Mouse (Mus musculus): ENCODE data around the gene Rasgrp1.

DNA sequence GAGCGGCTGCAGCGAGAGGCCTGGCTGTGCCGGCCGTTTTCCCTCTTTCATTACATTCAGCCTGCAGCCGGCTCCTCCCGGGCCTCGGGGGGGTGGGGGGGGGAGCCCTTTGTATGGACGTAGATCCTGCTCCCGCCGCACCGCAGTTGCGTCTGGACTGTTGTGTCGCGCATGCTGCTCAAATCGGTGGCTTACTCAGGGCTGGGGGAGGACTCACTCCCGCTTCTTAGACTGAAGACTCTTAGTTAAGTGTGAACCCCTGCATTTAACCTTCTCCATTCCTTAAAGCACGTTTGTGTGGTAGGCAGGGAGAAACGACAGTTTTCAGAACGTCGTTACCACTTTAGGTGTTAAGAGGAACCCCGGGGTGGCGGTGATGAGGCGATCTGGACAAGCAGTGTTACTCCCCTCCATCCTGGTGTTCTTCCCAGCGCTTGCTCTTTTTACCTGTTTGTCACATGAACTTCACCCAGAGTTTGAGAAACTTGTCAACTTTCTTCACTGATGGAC is 92.7 kb downstream of the Rasgrp1 start:
- TF ChIP-seq CTCF (IDR thresholded peaks at IDR 0.05; ENCODE audit: low read depth), result no peak
- no peak for TF ChIP-seq EP300 (optimal IDR thresholded peaks at IDR 0.05)

Measured in stomach, postnatal 0 days (tissue).